Mouse (Mus musculus) C2C12 (cell line): ENCODE results near the gene Naxd. TPM values are rescaled to one million over a fixed set of nuclear protein-coding genes. Genes with fewer than 3 reads are reported as not detected.
"Not testable (repeated sequence)": the region's sequence is repeated elsewhere in the genome, so short reads cannot be mapped to it uniquely, and the experiment has no call there.

Experiments used
- H3K27me3 ChIP-seq: one replicate; pipeline ENCODE4 v1.6.1; 2011; ENCODE audit not compliant: control insufficient read depth, insufficient read depth, insufficient read length
- H3K36me3 ChIP-seq: one replicate; pipeline ENCODE4 v1.6.1; 2011; ENCODE audit not compliant: control insufficient read depth, insufficient read depth
- H3K4me3 ChIP-seq: one replicate; pipeline ENCODE4 v1.5.1; 2011; ENCODE audit warnings: mild to moderate bottlenecking, control low read depth; ENCODE audit not compliant: poor library complexity, insufficient read depth, severe bottlenecking
- H3K79me2 ChIP-seq: one replicate; pipeline ENCODE4 v1.6.1; 2011; ENCODE audit not compliant: control insufficient read depth, insufficient read depth
- H3K79me3 ChIP-seq: one replicate; pipeline ENCODE4 v1.6.1; 2011; ENCODE audit warnings: low read depth, control low read depth
- H3ac ChIP-seq: one replicate; pipeline ENCODE3; 2011; ENCODE audit warnings: low read depth; ENCODE audit not compliant: control insufficient read depth, insufficient read length
- CEBPB ChIP-seq: IDR thresholded peaks from one replicate; pipeline ENCODE4 v1.6.1; 2011; ENCODE audit warnings: low read depth, mild to moderate bottlenecking, control low read depth, moderate library complexity
- CTCF ChIP-seq: IDR thresholded peaks from one replicate; pipeline ENCODE4 v1.5.1; 2011; ENCODE audit not compliant: control insufficient read depth, insufficient read depth, insufficient read length
- FOSL1 ChIP-seq: IDR thresholded peaks from one replicate; pipeline ENCODE4 v1.8.0; 2011; ENCODE audit warnings: mild to moderate bottlenecking, low read length; ENCODE audit not compliant: poor library complexity, insufficient read depth, severe bottlenecking
- MAX ChIP-seq: IDR thresholded peaks from one replicate; pipeline ENCODE4 v1.6.1; 2011; ENCODE audit warnings: mild to moderate bottlenecking, control low read depth
- MYOD1 ChIP-seq: IDR thresholded peaks from one replicate; pipeline ENCODE4 v1.6.1; 2011; ENCODE audit warnings: low read depth; ENCODE audit not compliant: control insufficient read depth, insufficient read length
- MYOG ChIP-seq: IDR thresholded peaks from one replicate; pipeline ENCODE4 v1.6.1; 2011; ENCODE audit not compliant: control insufficient read depth, insufficient read length; ENCODE audit errors: extremely low read depth
- USF1 ChIP-seq: IDR thresholded peaks from one replicate; pipeline ENCODE4 v1.6.1; 2011; ENCODE audit warnings: low read depth, mild to moderate bottlenecking, control low read depth, moderate library complexity
- polyA plus RNA-seq: library from polyadenylated mRNA; unstranded; fragments of >200 nt; fragmentation: generic; extraction: Trizol; gene quantifications from one replicate; pipeline ENCODE4 v1.2.1, GENCODE M21; 2012; ENCODE audit warnings: missing spikeins

Naxd gene
- polyA plus RNA-seq, 1 experiment, result 51.0 TPM

- Histone ChIP-seq H3K36me3 (peaks cover 11% of the 10 kb centered on the region), H3K4me3 (no peak overlapping the region), H3K79me2 (no peaks in the 10 kb centered on the region), H3ac (no peak overlapping the region), H3K79me3 (no peaks in the 10 kb centered on the region), H3K27me3 (no peaks in the 10 kb centered on the region)
- TF ChIP-seq CEBPB (no peak), FOSL1 (no peak), MAX (no peak), CTCF (no peak), USF1 (no peak), MYOD1 (no peak), MYOG (no peak)
These were observed 44.7 kb downstream of the Naxd start for GRCm38 (mm10) chr8:11542031-11542430.

GRCm38 (mm10) chr8:11542866-11543265, 45.6 kb downstream of the Naxd start:
- H3K79me2 ChIP-seq, result no peaks in the 10 kb centered on the region
- H3K36me3 ChIP-seq, result peaks cover 13% of the 10 kb centered on the region
- H3K27me3 ChIP-seq, result no peaks in the 10 kb centered on the region
- H3K79me3 ChIP-seq, result no peaks in the 10 kb centered on the region
- H3ac ChIP-seq, result no peak overlapping the region
- no peak overlapping the region for H3K4me3 ChIP-seq
- TF ChIP-seq MYOD1 (no peak), MAX (no peak), FOSL1 (no peak), MYOG (no peak), USF1 (no peak), CEBPB (no peak), CTCF (no peak)

- H3K27me3 ChIP-seq, result no peaks in the 10 kb centered on the region
- H3K79me3 ChIP-seq, result no peaks in the 10 kb centered on the region
- H3K4me3 ChIP-seq, result no peak overlapping the region
- TF ChIP-seq CTCF (peak; percentile 29), FOSL1 (no peak)
- H3K36me3 ChIP-seq, result peaks cover 13% of the 10 kb centered on the region
- H3K79me2 ChIP-seq, result peaks cover 9% of the 10 kb centered on the region
- no peak overlapping the region for H3ac ChIP-seq
These were observed 47.1 kb downstream of the Naxd start for GRCm38 (mm10) chr8:11544386-11544785.

- Histone ChIP-seq H3K36me3 (peaks cover 13% of the 10 kb centered on the region), H3K79me2 (peaks cover 12% of the 10 kb centered on the region), H3K27me3 (no peaks in the 10 kb centered on the region), H3ac (no peak overlapping the region), H3K79me3 (peaks cover 1% of the 10 kb centered on the region), H3K4me3 (no peak overlapping the region)
- TF ChIP-seq MYOG (no peak), FOSL1 (no peak), CEBPB (no peak), CTCF (no peak), USF1 (no peak), MAX (no peak), MYOD1 (no peak)
These were observed 49.8 kb downstream of the Naxd start for GRCm38 (mm10) chr8:11547063-11547462.

- TF ChIP-seq CTCF (peak; percentile 67), MYOG (no peak), MYOD1 (no peak), FOSL1 (no peak), MAX (no peak), CEBPB (no peak), USF1 (no peak)
- H3K36me3 ChIP-seq, result peaks cover 9% of the 10 kb centered on the region
- peak overlapping the region; percentile 25 for H3K4me3 ChIP-seq
- H3K27me3 ChIP-seq, result no peaks in the 10 kb centered on the region
- H3K79me2 ChIP-seq, result peaks cover 12% of the 10 kb centered on the region
- peaks cover 1% of the 10 kb centered on the region for H3K79me3 ChIP-seq
- no peak overlapping the region for H3ac ChIP-seq
These were observed 52.4 kb downstream of the Naxd start for GRCm38 (mm10) chr8:11549706-11550105.

- H3K79me3 ChIP-seq, result peaks cover 1% of the 10 kb centered on the region
These were observed 53.1 kb downstream of the Naxd start, which contains the start of gene Cars2 for GRCm38 (mm10) chr8:11550281-11550948. Gene Cars2, minus strand, starts transcription at chr8:11550783.

GRCm38 (mm10) chr8:11551497-11551896, 54.2 kb downstream of the Naxd start:
- H3K36me3 ChIP-seq, H3ac ChIP-seq, H3K27me3 ChIP-seq, H3K79me3 ChIP-seq, H3K4me3 ChIP-seq: not testable (repeated sequence)
- H3K79me2 ChIP-seq, result peaks cover 13% of the 10 kb centered on the region

More at GRCm38 (mm10) chr8:11550281-11550948, 53.1 kb downstream of the Naxd start, which contains the start of gene Cars2:
- Histone ChIP-seq H3ac (peak within 1 kb of the TSS; percentile 83), H3K79me2 (peaks cover 12% of the 10 kb centered on the region), H3K36me3 (peaks cover 8% of the 10 kb centered on the region), H3K27me3 (no peaks in the 10 kb centered on the region), H3K4me3 (peak within 1 kb of the TSS; percentile 25)
- TF ChIP-seq FOSL1 (no peak), MYOG (no peak), MAX (peak; percentile 25)
